Mouse (Mus musculus) heart, embryonic 11.5 days (tissue): Measurements from ENCODE around the gene Capzb. TPM values are rescaled to one million over a fixed set of nuclear protein-coding genes. Genes with fewer than 3 reads are reported as not detected.
A peak's percentile ranks its signal among the peaks of the same experiment; 100 is the strongest.

ENCODE experiments used
- ATAC-seq: fragments of 200-750 bp; cut with Nextera tagmentation; replicated peaks from 2 replicates; pipeline ENCODE4 v1.8.0; 2017; ENCODE audit warnings: moderate library complexity; ENCODE audit not compliant: insufficient number of reproducible peaks, low FRiP score, low TSS enrichment
- H3K27ac ChIP-seq: fragments of 300-500 bp; sonication (generic); 2 replicates; pipeline ENCODE4 v1.5.1; 2014; ENCODE audit warnings: mild to moderate bottlenecking, low read depth, low read length
- H3K27me3 ChIP-seq: fragments of 300-500 bp; sonication (generic); 2 replicates; pipeline ENCODE4 v1.6.1; 2014; ENCODE audit warnings: mild to moderate bottlenecking, low read length, mixed read lengths; ENCODE audit not compliant: control insufficient read depth, insufficient read depth
- H3K36me3 ChIP-seq: fragments of 300-500 bp; sonication (generic); 2 replicates; pipeline ENCODE4 v1.6.1; 2014; ENCODE audit warnings: mild to moderate bottlenecking, low read length, moderate library complexity, mixed read lengths; ENCODE audit not compliant: control insufficient read depth, insufficient read depth
- H3K4me1 ChIP-seq: fragments of 300-500 bp; sonication (generic); 2 replicates; pipeline ENCODE4 v1.6.1; 2014; ENCODE audit warnings: low read length; ENCODE audit not compliant: control insufficient read depth, insufficient read depth
- H3K4me2 ChIP-seq: fragments of 300-500 bp; sonication (generic); 2 replicates; pipeline ENCODE4 v1.6.1; 2014; ENCODE audit warnings: mild to moderate bottlenecking, moderate library complexity
- H3K4me3 ChIP-seq: fragments of 300-500 bp; sonication (generic); 2 replicates; pipeline ENCODE4 v1.5.1; 2014; ENCODE audit warnings: low read depth, low read length
- H3K9ac ChIP-seq: fragments of 300-500 bp; sonication (generic); 2 replicates; pipeline ENCODE4 v1.6.1; 2014; ENCODE audit warnings: mild to moderate bottlenecking, low read depth, low read length, moderate library complexity
- H3K9me3 ChIP-seq: fragments of 300-500 bp; sonication (generic); replicated peaks from 2 replicates; pipeline ENCODE4 v1.6.1; 2016; ENCODE audit warnings: low read length; ENCODE audit not compliant: control insufficient read depth
- WGBS: fragments of 180-500 bp; shearing (Covaris S2); extraction: QIAGEN DNeasy Blood & Tissue Kit; methylation state at CpG from one replicate; pipeline ENCODE4 v1.1.7; 2014; ENCODE audit not compliant: insufficient replicate concordance; 5-methylcytosine and 5-hydroxymethylcytosine counted together
- polyA plus RNA-seq: library from polyadenylated mRNA; unstranded; fragments of >200 nt; fragmentation: Nextera tagmentation; extraction: Ambion mirVana; gene quantifications from 2 replicates; pipeline ENCODE4 v1.2.1, GENCODE M21; 2014

Capzb gene
- 316 and 319 TPM in 2 replicates for polyA plus RNA-seq

GRCm38 (mm10) chr4:139192499-139193175, at the start of gene Capzb:
Gene Capzb (plus strand): TSS chr4:139192899.
- H3K9me3 ChIP-seq, result no peaks in the 10 kb centered on the region
- peak within 1 kb of the TSS; percentile 98 for H3K4me2 ChIP-seq
- WGBS, result under 1% methylated on average over 55 of the region's 69 CpGs
- peak; percentile 96 for ATAC-seq
- H3K4me1 ChIP-seq, result peaks cover 51% of the 10 kb centered on the region
- H3K27me3 ChIP-seq, result no peaks in the 10 kb centered on the region
- 0 out of 2 replicates have a peak, but pooled peaks cover 2% of the 10 kb centered on the region for H3K36me3 ChIP-seq
- H3K9ac ChIP-seq, result peak within 1 kb of the TSS; percentile 87
- H3K4me3 ChIP-seq, result peak within 1 kb of the TSS; percentile 84
- peak within 1 kb of the TSS; percentile 88 for H3K27ac ChIP-seq

DNA sequence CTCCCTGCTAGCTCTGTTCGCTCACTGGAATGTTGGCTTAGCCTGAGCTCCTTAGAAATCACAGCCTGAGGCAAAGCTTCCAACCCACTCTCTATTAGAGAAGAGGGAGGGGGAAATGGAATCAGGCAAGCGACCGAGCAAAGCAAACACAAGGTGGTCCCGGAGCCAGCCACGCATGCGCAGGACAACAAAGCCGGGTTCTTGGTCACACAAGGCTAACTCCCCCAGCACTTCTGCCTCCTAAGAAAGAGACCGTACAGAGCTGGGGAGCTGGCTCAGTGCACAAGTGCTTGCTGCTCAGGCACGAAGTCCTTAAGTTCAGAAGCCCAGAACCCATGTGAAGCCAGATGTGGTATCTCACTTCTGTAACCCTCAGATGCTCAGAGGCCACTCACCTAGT, 49.7 kb upstream of the Capzb start:
- no peak overlapping the region for H3K27ac ChIP-seq
- no peaks in the 10 kb centered on the region for H3K36me3 ChIP-seq
- no peaks in the 10 kb centered on the region for H3K4me1 ChIP-seq
- H3K9me3 ChIP-seq, result no peaks in the 10 kb centered on the region
- ATAC-seq, result no peak
- no peaks in the 10 kb centered on the region for H3K27me3 ChIP-seq
- no peak overlapping the region for H3K4me3 ChIP-seq
- H3K4me2 ChIP-seq, result peak overlapping the region; percentile 12; the same call in 1 of the 2 replicates
- 55% methylated on average over 9 of the region's 9 CpGs for WGBS
- H3K9ac ChIP-seq, result no peak overlapping the region

DNA sequence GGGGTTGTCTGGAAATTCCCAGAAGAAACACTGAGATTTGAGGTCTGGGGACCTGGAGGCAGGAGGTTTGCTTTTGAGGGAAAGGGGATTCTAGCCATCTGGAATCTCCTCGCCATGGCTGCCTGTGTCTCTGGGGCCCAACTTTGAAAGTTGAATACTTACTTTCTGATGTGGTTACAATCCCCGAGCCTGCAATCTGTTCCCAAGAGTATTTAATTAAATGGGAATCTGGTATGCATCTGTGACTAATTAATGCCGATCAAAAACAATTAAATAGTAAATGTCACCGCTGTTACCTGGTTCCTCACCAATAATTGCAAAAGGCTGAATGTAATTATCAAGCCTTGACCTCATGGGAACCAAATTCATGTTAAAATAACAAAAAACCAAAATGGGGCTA, 48.1 kb upstream of the Capzb start:
- no peaks in the 10 kb centered on the region for H3K4me1 ChIP-seq
- no peak overlapping the region for H3K27ac ChIP-seq
- no peaks in the 10 kb centered on the region for H3K36me3 ChIP-seq
- no peak for ATAC-seq
- WGBS, result 88% methylated on average over 4 of the region's 4 CpGs
- H3K9me3 ChIP-seq, result peaks cover 3% of the 10 kb centered on the region; the same call in 1 of the 2 replicates
- H3K4me2 ChIP-seq, result no peak overlapping the region
- H3K4me3 ChIP-seq, result no peak overlapping the region
- H3K9ac ChIP-seq, result no peak overlapping the region
- H3K27me3 ChIP-seq, result no peaks in the 10 kb centered on the region

GRCm38 (mm10) chr4:139145156-139145555, 47.5 kb upstream of the Capzb start:
- Histone ChIP-seq H3K36me3 (no peaks in the 10 kb centered on the region), H3K9me3 (peaks cover 3% of the 10 kb centered on the region; the same call in 1 of the 2 replicates), H3K4me2 (no peak overlapping the region), H3K4me1 (no peaks in the 10 kb centered on the region), H3K27ac (no peak overlapping the region), H3K27me3 (no peaks in the 10 kb centered on the region), H3K9ac (no peak overlapping the region), H3K4me3 (no peak overlapping the region)
- WGBS, result 90% methylated on average over 11 of the region's 11 CpGs
- ATAC-seq, result no peak

- Histone ChIP-seq H3K4me2 (no peak overlapping the region), H3K4me3 (no peak overlapping the region), H3K4me1 (no peaks in the 10 kb centered on the region), H3K27ac (no peak overlapping the region), H3K9ac (no peak overlapping the region), H3K27me3 (no peaks in the 10 kb centered on the region), H3K36me3 (no peaks in the 10 kb centered on the region), H3K9me3 (peaks cover 3% of the 10 kb centered on the region; the same call in 1 of the 2 replicates)
- 56% methylated on average over 5 of the region's 5 CpGs for WGBS
- ATAC-seq, result no peak
Measured at GRCm38 (mm10) chr4:139146760-139147159, 45.9 kb upstream of the Capzb start.

- Histone ChIP-seq H3K27ac (no peak overlapping the region), H3K36me3 (no peaks in the 10 kb centered on the region), H3K4me3 (no peak overlapping the region), H3K4me1 (no peaks in the 10 kb centered on the region), H3K9me3 (peaks cover 3% of the 10 kb centered on the region; the same call in 1 of the 2 replicates), H3K4me2 (no peak overlapping the region), H3K9ac (no peak overlapping the region), H3K27me3 (no peaks in the 10 kb centered on the region)
- ATAC-seq, result no peak
- 54% methylated on average over 6 of the region's 6 CpGs for WGBS
Measured at GRCm38 (mm10) chr4:139151370-139151769, 41.3 kb upstream of the Capzb start.

DNA sequence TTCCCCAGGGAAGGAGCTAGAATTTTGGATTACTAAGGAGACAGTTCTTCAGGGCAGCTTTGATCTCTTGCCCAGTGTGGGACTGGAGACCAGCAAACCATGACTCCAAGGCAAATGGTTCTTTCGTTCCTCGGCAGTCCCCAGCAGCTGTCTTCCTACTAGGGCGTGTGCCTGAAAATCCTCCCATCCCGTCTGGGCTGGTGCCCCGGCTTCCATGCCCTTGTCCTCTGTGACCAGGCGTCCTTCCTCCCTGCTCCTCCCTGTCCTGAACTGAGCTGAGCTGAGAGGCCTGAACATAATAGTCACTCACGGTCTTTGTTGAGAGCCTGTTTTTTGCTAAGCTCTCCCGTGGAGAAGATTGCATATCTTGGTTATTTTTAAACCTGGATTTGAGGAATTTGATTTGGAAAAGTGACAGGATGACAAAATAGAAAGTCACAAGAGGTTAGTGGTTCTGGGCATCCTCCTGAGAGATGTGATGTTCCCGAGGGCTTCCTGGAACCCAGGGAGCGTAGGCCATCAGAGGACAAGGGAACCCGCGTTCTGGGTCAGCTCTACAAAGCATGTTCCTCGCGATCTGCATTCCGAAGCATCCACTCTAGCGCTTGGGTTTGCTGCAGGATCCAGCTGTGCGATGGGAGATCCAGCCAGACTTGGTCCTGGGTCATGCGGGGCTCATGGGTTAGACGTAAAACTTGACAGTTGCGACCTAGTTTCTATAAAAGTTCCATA, 38.0 kb upstream of the Capzb start:
- Histone ChIP-seq H3K27ac (no peak overlapping the region), H3K4me3 (no peak overlapping the region), H3K4me2 (no peak overlapping the region), H3K36me3 (no peaks in the 10 kb centered on the region), H3K4me1 (no peaks in the 10 kb centered on the region), H3K27me3 (no peaks in the 10 kb centered on the region), H3K9ac (no peak overlapping the region), H3K9me3 (no peaks in the 10 kb centered on the region)
- no peak for ATAC-seq
- WGBS, result 65% methylated on average over 20 of the region's 20 CpGs

DNA sequence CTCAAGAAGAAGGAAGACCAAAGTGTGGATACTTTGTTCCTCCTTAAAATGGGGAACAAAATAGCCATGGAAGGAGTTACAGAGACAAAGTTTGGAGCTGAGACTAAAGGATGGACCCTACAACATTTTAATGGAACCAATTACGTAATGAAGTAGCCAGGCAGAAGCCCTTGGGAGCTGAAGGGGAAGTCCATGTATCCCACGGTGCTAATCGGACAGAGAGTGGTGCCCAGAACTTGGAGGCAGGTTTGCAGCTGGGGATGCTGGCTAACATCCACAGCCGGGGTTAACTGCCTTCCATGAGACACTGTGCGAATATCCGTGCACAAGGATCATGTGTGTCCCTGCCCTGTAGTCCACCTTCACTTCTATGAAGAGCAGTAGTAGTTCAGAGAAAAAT, 36.2 kb upstream of the Capzb start:
- Histone ChIP-seq H3K4me1 (no peaks in the 10 kb centered on the region), H3K9ac (no peak overlapping the region), H3K27ac (no peak overlapping the region), H3K4me2 (no peak overlapping the region), H3K27me3 (no peaks in the 10 kb centered on the region), H3K36me3 (no peaks in the 10 kb centered on the region), H3K4me3 (no peak overlapping the region), H3K9me3 (no peaks in the 10 kb centered on the region)
- ATAC-seq, result no peak
- 86% methylated on average over 6 of the region's 6 CpGs for WGBS
